Mouse (Mus musculus): ENCODE data around the gene Uty. TPM values are rescaled to one million over a fixed set of nuclear protein-coding genes. Genes with fewer than 3 reads are reported as not detected.
A peak's percentile ranks its signal among the peaks of the same experiment; 100 is the strongest.

The Uty gene
- 15.1 and 17.3 TPM in 2 replicates for polyA plus RNA-seq (2015; fragmentation: Nextera tagmentation; extraction: Ambion mirVana)

DNA sequence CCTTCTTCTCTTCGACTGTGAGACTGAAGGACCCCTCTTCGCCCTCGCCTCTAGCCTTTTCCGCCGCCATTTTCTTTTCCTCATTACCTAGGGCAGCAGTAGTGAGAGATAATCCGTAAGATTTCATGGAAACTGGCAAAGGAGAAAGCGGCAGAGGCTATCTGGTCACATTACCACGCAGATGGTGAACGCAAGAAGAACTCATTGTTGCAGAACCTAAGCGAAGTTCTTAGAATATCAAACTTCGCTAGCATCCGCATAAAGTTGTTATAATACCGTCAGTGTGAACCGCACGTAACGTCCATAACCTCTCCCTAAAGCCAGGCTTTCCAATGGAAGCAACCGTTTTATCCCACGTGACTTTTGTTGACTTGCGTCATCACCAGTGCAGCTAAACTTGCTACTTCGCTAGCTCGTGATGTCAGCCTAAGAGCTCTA, at the start of gene Uty:
Gene Uty (minus strand): TSS at position 334 of the 438 bp plus-strand sequence.
- Histone ChIP-seq H3K36me3 (no peaks in the 10 kb centered on the region), H3K9ac (peak within 1 kb of the TSS; percentile 62), H3K27me3 (no peaks in the 10 kb centered on the region), H3K27ac (peak within 1 kb of the TSS; percentile 61; the same call in 1 of the 2 replicates), H3K4me3 (peak within 1 kb of the TSS; percentile 47), H3K4me2 (replicated peaks) (peak within 1 kb of the TSS; percentile 49), H3K4me1 (no peaks in the 10 kb centered on the region), H3K9me3 (no peaks in the 10 kb centered on the region)
- WGBS, result 0% methylated on average over 19 of the region's 21 CpGs
- ATAC-seq (ENCODE audit: low FRiP score, low read depth), result peak; percentile 97

DNA sequence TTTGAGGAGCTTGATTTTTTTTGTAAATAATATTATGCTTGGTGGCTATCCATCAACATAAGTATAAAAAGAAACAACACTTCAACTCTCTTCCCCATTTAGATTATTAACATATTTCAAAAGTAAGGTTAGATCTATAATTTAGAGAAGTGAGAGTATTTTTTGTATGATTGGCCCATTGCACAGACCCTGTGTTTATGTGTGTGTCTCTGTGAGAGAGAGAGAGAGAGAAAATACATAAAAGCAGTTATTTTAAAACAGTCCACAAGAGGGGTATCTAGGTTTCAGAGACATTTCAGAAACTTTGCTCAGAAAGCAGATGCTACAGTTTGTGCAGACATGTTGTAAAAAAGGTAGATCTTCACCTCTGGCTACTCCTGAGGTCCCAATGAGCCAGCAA, 48.1 kb upstream of the Uty start:
- no peaks in the 10 kb centered on the region for H3K27me3 ChIP-seq
- H3K4me3 ChIP-seq, result no peak overlapping the region
- no peaks in the 10 kb centered on the region for H3K36me3 ChIP-seq
- H3K4me1 ChIP-seq, result no peaks in the 10 kb centered on the region
- no peak for ATAC-seq (ENCODE audit: low FRiP score, low read depth)
- H3K27ac ChIP-seq, result no peak overlapping the region
- no peak overlapping the region for H3K4me2 ChIP-seq (replicated peaks)
- H3K9ac ChIP-seq, result no peak overlapping the region
- H3K9me3 ChIP-seq, result no peaks in the 10 kb centered on the region

DNA sequence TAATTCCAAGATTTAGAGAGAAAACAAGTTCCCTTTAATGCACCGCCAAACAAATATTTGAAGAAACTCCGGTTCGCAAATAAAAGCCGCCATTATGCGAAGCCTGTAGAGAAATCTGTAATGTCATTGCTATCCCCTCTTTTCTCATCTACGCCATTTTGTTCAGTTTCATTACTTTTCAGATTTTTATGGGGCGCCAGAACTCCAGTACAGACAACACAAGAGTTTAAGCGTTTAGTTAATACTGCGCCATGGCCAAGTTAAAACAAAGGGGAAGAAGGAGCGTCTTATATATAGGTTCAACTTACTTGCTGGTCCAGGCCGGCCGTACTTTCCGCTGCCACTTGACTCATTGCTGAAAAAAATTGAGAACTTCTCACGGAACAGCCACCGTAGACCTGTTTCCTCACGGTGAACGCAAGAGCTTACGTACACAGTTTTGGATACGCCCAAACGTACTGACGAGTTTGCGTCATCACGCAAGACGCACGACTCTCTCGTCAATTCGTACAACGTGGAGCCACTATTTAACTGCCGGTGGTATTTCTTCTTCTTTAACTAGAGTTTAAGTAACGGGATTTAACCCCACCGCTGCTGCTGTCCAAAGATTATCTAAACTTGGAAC, 40.7 kb upstream of the Uty start, which contains the start of gene Ddx3y:
Gene Ddx3y (minus strand): TSS at position 459 of the 625 bp plus-strand sequence.
- peak; percentile 96 for ATAC-seq (ENCODE audit: low FRiP score, low read depth)
- Histone ChIP-seq H3K27ac (peak within 1 kb of the TSS; percentile 65; the same call in 1 of the 2 replicates), H3K27me3 (no peaks in the 10 kb centered on the region), H3K4me1 (no peaks in the 10 kb centered on the region), H3K36me3 (no peaks in the 10 kb centered on the region), H3K9ac (peak within 1 kb of the TSS; percentile 59), H3K4me2 (replicated peaks) (peak within 1 kb of the TSS; percentile 51), H3K9me3 (no peaks in the 10 kb centered on the region), H3K4me3 (peak within 1 kb of the TSS; percentile 45)
- WGBS, result under 1% methylated on average over 31 of the region's 31 CpGs

DNA sequence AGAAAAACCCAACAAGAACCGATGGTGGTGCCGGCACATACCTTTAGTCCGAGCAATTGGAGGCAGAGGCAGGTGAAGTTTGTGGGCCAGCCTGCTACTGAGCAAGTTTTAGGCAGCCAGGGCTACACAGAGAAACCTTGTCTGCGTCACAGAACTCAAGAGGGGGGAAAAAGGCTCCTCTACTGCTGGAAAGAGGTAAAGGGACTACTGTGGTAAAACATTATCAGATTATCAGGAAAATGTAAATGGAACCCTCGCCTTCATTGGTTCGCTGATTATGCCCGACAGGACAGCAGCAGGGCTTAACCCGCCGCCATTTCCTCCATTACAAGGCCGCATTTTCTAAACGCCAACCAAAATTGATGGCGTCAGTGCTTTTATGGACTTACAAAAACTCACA, 40.2 kb upstream of the Uty start:
- Histone ChIP-seq H3K36me3 (no peaks in the 10 kb centered on the region), H3K4me2 (replicated peaks) (peak overlapping the region; percentile 51), H3K9ac (peak overlapping the region; percentile 59), H3K9me3 (no peaks in the 10 kb centered on the region), H3K4me1 (no peaks in the 10 kb centered on the region), H3K27me3 (no peaks in the 10 kb centered on the region), H3K27ac (peak overlapping the region; percentile 65; the same call in 1 of the 2 replicates), H3K4me3 (peak overlapping the region; percentile 45)
- ATAC-seq (ENCODE audit: low FRiP score, low read depth), result peak; percentile 15; the same call in 1 of the 2 replicates
- WGBS, result under 1% methylated on average over 12 of the region's 12 CpGs

DNA sequence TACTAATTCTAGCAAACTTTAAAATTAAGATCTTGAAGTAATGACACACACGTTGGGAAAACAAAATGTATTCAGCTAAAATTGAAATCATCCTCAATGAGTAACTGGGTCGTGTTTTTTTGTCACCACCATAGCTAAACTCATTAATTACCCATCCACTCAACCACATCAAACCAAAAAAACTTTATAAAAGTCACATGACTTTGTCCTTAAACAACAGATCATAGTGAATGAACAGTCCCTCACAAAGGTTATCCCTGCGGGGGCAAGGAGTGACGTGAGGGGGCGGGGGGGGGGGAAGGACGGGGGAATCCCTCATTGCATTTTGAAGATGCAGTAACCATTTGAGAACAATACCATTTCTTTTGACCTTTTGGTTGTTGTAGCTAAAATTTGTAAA, 558 bp upstream of the Uty start:
- WGBS, result 63% methylated on average over 6 of the region's 6 CpGs
- Histone ChIP-seq H3K4me2 (replicated peaks) (no peak overlapping the region), H3K4me3 (no peak overlapping the region; the same call in 1 of the 2 replicates)

DNA sequence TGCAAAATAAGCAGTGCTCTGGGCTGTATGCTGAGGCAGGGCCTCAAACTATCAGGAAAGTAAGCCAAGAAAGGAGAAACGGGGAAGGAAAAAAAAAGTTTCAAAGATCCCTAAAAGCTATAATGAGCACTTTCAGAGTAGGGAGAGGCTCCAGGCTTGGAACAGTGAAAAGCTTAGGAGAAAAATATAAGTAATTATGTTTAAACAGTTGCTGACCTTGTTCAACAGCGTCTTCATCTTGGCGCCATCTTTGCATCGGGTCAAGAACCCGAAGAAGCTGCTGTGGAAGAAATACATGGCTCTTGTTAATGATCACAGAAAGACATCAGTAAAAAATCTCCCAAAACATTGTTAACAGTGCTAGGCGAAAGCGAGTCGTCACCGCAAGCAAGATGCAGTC, 619 bp downstream of the Uty start:
- H3K9me3 ChIP-seq, result no peaks in the 10 kb centered on the region
- no peaks in the 10 kb centered on the region for H3K36me3 ChIP-seq
- 0% methylated on average over 9 of the region's 9 CpGs for WGBS
- no peaks in the 10 kb centered on the region for H3K4me1 ChIP-seq
- H3K9ac ChIP-seq, result peak overlapping the region; percentile 62
- H3K27ac ChIP-seq, result peak overlapping the region; percentile 61; the same call in 1 of the 2 replicates
- H3K4me2 ChIP-seq (replicated peaks), result peak overlapping the region; percentile 49
- peak overlapping the region; percentile 47 for H3K4me3 ChIP-seq
- H3K27me3 ChIP-seq, result no peaks in the 10 kb centered on the region
- ATAC-seq (ENCODE audit: low FRiP score, low read depth), result no peak

More for the DNA sequence above, 558 bp upstream of the Uty start:
- H3K27me3 ChIP-seq, result no peaks in the 10 kb centered on the region
- H3K9me3 ChIP-seq, result no peaks in the 10 kb centered on the region
- no peak for ATAC-seq (ENCODE audit: low FRiP score, low read depth)
- no peak overlapping the region for H3K27ac ChIP-seq
- H3K36me3 ChIP-seq, result no peaks in the 10 kb centered on the region
- H3K9ac ChIP-seq, result no peak overlapping the region
- no peaks in the 10 kb centered on the region for H3K4me1 ChIP-seq

DNA sequence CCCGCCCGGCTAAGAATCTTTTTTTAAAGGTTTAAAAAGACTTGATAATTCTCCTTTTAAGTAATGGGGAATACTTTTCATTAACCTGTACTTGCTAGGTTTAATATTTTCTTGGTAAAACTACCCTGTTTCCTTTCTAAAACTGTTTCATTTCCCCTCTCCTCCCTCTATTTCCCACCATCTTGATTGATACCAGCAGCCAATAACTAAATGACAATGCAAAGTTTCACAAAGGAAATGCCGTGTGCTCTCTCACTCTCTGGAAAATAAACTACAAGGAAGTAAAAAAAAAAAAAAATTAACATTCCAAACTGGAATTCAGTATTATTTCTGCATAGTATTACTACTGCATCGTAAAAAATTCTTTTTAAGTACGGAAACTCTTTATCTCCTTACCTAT, 1.1 kb downstream of the Uty start:
- H3K36me3 ChIP-seq, result no peaks in the 10 kb centered on the region
- H3K9me3 ChIP-seq, result no peaks in the 10 kb centered on the region
- no peak overlapping the region for H3K27ac ChIP-seq
- WGBS, result 51% methylated on average over 5 of the region's 5 CpGs
- H3K4me1 ChIP-seq, result no peaks in the 10 kb centered on the region
- no peaks in the 10 kb centered on the region for H3K27me3 ChIP-seq
- ATAC-seq (ENCODE audit: low FRiP score, low read depth), result no peak
- H3K4me3 ChIP-seq, result peak overlapping the region; percentile 47
- H3K9ac ChIP-seq, result no peak overlapping the region
- H3K4me2 ChIP-seq (replicated peaks), result peak overlapping the region; percentile 49

DNA sequence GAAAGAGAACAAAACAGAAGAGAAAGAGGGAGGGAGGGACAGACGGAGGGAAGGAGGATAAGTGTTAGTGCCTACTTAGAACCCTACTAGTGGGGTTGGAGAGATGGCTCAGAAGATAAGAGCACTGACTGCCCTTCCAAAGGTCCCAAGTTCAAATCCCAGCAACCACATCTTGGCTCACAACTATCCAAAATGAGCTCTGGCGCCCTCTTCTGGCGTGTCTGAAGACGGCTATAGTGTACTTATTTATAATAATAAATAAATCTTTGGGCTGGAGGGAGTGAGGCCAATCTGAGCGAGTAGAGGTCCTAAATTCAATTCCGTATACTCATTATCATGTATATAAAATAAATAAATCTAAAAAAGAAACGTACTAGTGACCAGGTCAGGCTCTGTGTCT, 25.6 kb downstream of the Uty start:
- no peaks in the 10 kb centered on the region for H3K36me3 ChIP-seq
- no peaks in the 10 kb centered on the region for H3K27me3 ChIP-seq
- H3K27ac ChIP-seq, result no peak overlapping the region
- H3K4me1 ChIP-seq, result no peaks in the 10 kb centered on the region
- H3K4me2 ChIP-seq (replicated peaks), result no peak overlapping the region
- no peak for ATAC-seq (ENCODE audit: low FRiP score, low read depth)
- H3K9ac ChIP-seq, result no peak overlapping the region
- 92% methylated on average over 3 of the region's 7 CpGs for WGBS
- no peak overlapping the region for H3K4me3 ChIP-seq
- H3K9me3 ChIP-seq, result no peaks in the 10 kb centered on the region

DNA sequence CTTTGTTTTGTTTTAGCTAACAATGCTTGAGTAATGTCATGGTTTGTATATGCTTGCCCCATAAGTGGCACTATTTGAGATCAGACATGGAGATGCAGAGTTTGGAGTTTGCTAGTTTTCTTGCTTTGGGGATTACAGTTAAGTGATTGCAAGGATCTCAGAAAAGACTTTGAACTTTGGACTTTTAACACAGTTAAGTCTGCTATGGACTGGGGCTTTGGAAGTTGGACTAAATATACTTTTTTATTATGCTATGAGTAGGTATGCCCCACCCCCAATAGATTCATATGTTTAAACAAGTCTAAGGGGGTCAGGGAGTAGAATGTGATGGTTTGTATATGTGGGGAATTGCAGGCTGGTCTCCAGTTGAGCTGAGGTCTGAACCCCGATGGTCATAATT, 67.1 kb downstream of the Uty start:
- Histone ChIP-seq H3K4me3 (no peak overlapping the region), H3K27ac (no peak overlapping the region), H3K36me3 (no peaks in the 10 kb centered on the region), H3K4me1 (no peaks in the 10 kb centered on the region), H3K27me3 (no peaks in the 10 kb centered on the region), H3K9me3 (no peaks in the 10 kb centered on the region), H3K9ac (no peak overlapping the region), H3K4me2 (replicated peaks) (no peak overlapping the region)
- WGBS, result 100% methylated on average over 1 of the region's 1 CpGs
- ATAC-seq (ENCODE audit: low FRiP score, low read depth), result no peak

DNA sequence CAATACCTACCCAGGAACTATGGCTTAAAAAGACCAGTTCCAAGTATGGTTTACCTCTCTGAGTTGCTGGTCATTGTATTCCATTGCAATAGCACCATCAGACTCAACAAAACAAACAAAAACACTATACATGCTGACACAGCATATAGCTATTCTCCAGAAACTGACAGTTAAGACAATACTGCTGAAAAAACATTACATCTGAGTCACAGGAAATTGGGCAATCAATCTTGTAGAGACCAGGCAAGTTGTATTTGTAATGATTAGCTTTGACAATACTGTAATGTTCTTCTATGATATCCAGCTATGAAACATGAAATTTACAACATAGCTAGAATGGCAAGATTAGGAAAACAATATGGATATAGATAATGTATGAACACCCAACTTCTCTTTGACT, 82.5 kb downstream of the Uty start:
- Histone ChIP-seq H3K9me3 (no peaks in the 10 kb centered on the region), H3K4me1 (no peaks in the 10 kb centered on the region), H3K4me2 (replicated peaks) (no peak overlapping the region), H3K4me3 (no peak overlapping the region), H3K27ac (no peak overlapping the region), H3K9ac (no peak overlapping the region), H3K27me3 (no peaks in the 10 kb centered on the region), H3K36me3 (no peaks in the 10 kb centered on the region)
- ATAC-seq (ENCODE audit: low FRiP score, low read depth), result no peak

DNA sequence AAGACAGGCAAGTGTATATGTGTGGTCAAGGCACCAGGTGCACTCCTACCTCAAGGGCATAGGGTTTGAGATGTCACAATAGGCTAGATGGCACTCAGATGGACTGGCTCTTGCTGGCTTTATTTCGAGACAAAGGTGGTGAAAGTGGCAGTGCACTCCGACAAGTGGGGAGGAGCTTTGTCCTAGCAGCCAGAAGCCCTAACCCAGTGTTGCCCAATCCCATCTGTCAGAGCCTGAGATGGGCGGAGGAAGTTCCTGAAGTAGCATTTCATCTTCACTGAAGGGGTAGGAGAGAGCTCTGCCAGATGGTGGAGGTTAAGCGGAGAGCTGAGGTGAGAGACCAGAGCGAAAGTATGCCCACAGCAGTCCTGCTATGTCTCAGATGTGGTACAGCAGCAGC, 129.4 kb downstream of the Uty start:
- Histone ChIP-seq H3K9ac (no peak overlapping the region), H3K9me3 (no peaks in the 10 kb centered on the region), H3K4me3 (no peak overlapping the region), H3K36me3 (no peaks in the 10 kb centered on the region), H3K27ac (no peak overlapping the region), H3K27me3 (no peaks in the 10 kb centered on the region), H3K4me2 (replicated peaks) (no peak overlapping the region), H3K4me1 (no peaks in the 10 kb centered on the region)
- ATAC-seq (ENCODE audit: low FRiP score, low read depth), result no peak
- WGBS, result 87% methylated on average over 4 of the region's 5 CpGs

DNA sequence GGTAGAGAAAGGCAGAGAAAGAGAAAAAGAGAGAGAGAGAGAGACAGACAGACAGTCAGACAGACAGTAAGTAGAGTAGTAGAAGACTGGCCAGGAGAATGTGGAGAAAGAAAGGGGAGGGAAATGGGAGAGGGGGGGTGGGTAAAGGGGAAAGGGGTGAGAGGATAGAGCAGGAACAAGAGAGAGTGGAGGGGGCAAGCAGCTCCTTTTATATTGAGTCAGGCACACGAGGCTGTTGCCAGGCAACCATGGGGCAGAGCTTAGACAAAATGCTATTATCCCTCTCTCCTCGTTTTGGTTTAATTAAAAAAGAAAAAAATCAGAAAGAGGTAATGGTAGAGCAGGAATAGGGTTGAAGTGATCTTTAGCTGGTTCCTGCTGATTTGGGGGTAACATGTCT, 131.5 kb downstream of the Uty start:
- Histone ChIP-seq H3K36me3 (no peaks in the 10 kb centered on the region), H3K4me1 (no peaks in the 10 kb centered on the region), H3K9me3 (no peaks in the 10 kb centered on the region), H3K9ac (no peak overlapping the region), H3K27ac (no peak overlapping the region), H3K27me3 (no peaks in the 10 kb centered on the region), H3K4me2 (replicated peaks) (no peak overlapping the region), H3K4me3 (no peak overlapping the region)
- no peak for ATAC-seq (ENCODE audit: low FRiP score, low read depth)
- WGBS, result 57% methylated on average over 2 of the region's 2 CpGs

Data from limb, embryonic 13.5 days (tissue).